Mouse (Mus musculus): ENCODE measurements around the gene Ttc39a. TPM values are rescaled to one million over a fixed set of nuclear protein-coding genes. Genes with fewer than 3 reads are reported as not detected.

The Ttc39a gene
- polyA plus RNA-seq, 1 experiment from 2014 or later, result 4.8 TPM

DNA sequence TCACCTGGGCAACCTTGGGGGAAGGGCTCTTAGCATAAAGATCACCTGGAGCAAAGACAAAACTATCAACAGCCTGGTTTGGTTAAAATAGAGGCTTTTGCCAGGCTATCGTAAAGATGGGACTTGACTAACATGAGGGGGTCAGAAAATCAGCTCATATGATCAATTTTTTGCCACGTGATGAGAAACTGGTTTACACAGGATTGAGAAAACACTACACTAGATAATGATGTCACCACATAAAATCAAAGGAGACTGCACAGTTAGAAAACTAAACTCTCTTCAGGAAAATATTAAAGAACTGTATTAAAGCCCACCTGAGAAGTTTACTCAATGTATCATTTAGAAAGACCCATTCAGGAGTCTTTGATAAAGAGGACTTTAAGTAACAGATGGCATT, 68.7 kb downstream of the Ttc39a start:
- 0 out of 2 replicates have a peak overlapping the region, but pooled peaks have one; percentile 19 for H3K9ac ChIP-seq (replicated peaks; ENCODE audit: low read length)

DNA sequence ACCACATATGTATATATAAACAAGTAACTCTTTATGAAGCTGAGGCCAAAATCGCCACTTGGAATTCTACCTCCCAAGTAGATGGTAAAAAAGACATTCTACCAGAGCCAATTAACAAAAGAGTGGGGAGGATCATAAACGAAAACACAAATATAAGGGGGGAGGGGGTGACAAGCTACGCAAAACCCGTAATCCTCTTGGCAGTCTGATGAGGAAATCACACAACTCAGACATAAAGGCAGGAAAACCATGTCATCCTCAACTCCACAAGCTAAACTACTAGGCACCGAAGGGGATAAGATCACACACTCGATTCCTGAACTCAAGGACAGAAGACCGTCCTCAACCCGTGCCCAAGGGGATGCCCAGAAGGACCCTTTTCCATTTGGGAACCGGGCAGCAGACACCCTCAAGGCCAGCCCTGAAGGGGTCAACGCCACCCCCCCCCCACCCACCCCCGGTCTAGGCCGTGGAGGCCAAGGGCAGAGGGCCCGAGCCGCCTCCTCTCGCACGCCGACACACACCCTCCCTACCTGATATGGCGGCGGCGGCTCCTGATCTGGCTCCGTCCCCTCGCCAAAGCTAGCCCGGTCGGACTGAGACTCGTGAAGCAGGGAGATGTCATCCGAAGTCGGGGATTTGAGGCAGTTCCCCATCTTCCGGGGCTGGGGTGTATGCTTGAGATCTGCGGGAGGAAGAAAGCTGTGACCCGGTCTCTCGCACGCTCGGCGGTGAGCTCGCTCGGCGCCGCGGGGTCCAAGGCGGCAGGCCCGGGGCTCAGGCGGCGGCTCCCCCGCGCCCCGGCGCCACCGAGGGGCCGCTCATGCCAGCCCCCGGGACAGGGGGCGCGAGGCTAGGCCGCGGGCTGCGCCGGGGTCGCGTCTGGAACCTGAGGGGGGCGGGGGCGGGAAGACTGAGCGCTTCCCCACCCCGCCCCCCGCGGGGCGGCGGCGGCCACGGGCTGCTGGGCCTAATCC, 69.4 kb downstream of the Ttc39a start:
- no peaks in the 10 kb centered on the region for H3K27me3 ChIP-seq (ENCODE audit: insufficient read depth, low read length)
- H3K4me2 ChIP-seq (replicated peaks; ENCODE audit: low read depth, low read length), result peak overlapping the region; percentile 75
- under 1% methylated on average over 59 of the region's 68 CpGs for WGBS
- ATAC-seq (ENCODE audit: low FRiP score, low TSS enrichment), result peak; percentile 68
- no peaks in the 10 kb centered on the region for H3K9me3 ChIP-seq (ENCODE audit: low read length)
- peak overlapping the region; percentile 96 for H3K27ac ChIP-seq (ENCODE audit: low read length)
- peak overlapping the region; percentile 98 for H3K9ac ChIP-seq (replicated peaks; ENCODE audit: low read length)
- peak overlapping the region; percentile 96 for H3K4me3 ChIP-seq (ENCODE audit: low read length)
- peaks cover 9% of the 10 kb centered on the region for H3K4me1 ChIP-seq (ENCODE audit: insufficient read depth, low read length)
- H3K36me3 ChIP-seq (ENCODE audit: insufficient read depth, low read length), result 0 out of 2 replicates have a peak, but pooled peaks cover 5% of the 10 kb centered on the region

More for the DNA sequence above, 68.7 kb downstream of the Ttc39a start:
- Histone ChIP-seq H3K27me3 (ENCODE audit: insufficient read depth, low read length) (no peaks in the 10 kb centered on the region), H3K36me3 (ENCODE audit: insufficient read depth, low read length) (0 out of 2 replicates have a peak, but pooled peaks cover 5% of the 10 kb centered on the region), H3K4me2 (replicated peaks; ENCODE audit: low read depth, low read length) (peak overlapping the region; percentile 75), H3K9me3 (ENCODE audit: low read length) (no peaks in the 10 kb centered on the region), H3K4me1 (ENCODE audit: insufficient read depth, low read length) (peaks cover 9% of the 10 kb centered on the region), H3K27ac (ENCODE audit: low read length) (no peak overlapping the region), H3K4me3 (ENCODE audit: low read length) (peak overlapping the region; percentile 96)
- 47% methylated on average over 2 of the region's 2 CpGs for WGBS
- ATAC-seq (ENCODE audit: low FRiP score, low TSS enrichment), result no peak

DNA sequence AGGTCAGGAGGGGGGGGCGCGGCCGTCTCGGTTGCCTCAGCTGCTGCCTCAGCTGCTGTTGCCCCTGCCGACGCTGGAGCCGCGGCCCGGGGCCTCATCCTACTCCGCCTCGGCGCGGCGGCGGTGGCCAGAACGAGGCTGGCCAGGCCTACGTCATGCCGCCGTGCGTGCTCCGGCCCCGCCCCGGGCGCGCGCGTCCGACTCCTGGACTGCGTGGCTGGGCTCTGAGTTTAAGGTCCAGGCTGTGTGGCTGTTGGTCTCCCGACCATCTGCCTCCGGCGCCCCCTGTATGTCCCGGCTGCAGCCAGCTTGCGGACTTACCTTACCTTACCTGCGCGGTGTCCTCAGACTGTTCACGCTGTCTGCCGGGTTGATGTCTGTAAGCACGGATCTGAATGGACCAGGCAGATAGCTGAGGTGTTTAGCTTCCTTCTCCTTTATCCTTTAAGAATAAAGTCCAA, 70.2 kb downstream of the Ttc39a start:
- under 1% methylated on average over 38 of the region's 39 CpGs for WGBS
- ATAC-seq (ENCODE audit: low FRiP score, low TSS enrichment), result peak; percentile 100
- H3K4me2 ChIP-seq (replicated peaks; ENCODE audit: low read depth, low read length), result peak overlapping the region; percentile 75
- peak overlapping the region; percentile 96 for H3K4me3 ChIP-seq (ENCODE audit: low read length)
- H3K27me3 ChIP-seq (ENCODE audit: insufficient read depth, low read length), result no peaks in the 10 kb centered on the region
- peak overlapping the region; percentile 96 for H3K27ac ChIP-seq (ENCODE audit: low read length)
- H3K9me3 ChIP-seq (ENCODE audit: low read length), result no peaks in the 10 kb centered on the region
- H3K36me3 ChIP-seq (ENCODE audit: insufficient read depth, low read length), result 0 out of 2 replicates have a peak, but pooled peaks cover 5% of the 10 kb centered on the region
- H3K9ac ChIP-seq (replicated peaks; ENCODE audit: low read length), result peak overlapping the region; percentile 98
- peaks cover 9% of the 10 kb centered on the region for H3K4me1 ChIP-seq (ENCODE audit: insufficient read depth, low read length)

DNA sequence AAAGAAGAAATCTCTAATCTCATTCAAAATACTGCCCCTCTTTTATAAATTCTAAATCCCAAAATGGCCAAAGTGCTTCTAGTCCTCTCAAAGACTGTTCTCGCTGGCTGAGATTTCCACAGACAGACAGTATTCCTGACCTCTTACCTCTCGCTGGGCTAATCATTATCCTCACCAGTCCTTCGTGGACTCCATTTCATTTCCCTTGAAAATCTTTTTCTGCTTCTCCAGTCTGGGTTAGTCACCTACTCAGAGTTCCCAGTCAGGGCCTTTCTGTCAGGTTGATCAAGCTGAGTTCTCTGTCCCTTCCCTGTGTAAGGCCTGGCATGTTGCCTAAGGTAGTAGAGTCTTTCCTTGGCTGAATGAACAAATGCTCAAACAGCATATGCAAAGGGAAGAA, 71.0 kb downstream of the Ttc39a start:
- Histone ChIP-seq H3K9ac (replicated peaks; ENCODE audit: low read length) (no peak overlapping the region), H3K4me2 (replicated peaks; ENCODE audit: low read depth, low read length) (no peak overlapping the region), H3K4me1 (ENCODE audit: insufficient read depth, low read length) (peaks cover 9% of the 10 kb centered on the region), H3K27ac (ENCODE audit: low read length) (no peak overlapping the region), H3K4me3 (ENCODE audit: low read length) (no peak overlapping the region), H3K27me3 (ENCODE audit: insufficient read depth, low read length) (no peaks in the 10 kb centered on the region), H3K36me3 (ENCODE audit: insufficient read depth, low read length) (0 out of 2 replicates have a peak, but pooled peaks cover 2% of the 10 kb centered on the region), H3K9me3 (ENCODE audit: low read length) (no peaks in the 10 kb centered on the region)
- ATAC-seq (ENCODE audit: low FRiP score, low TSS enrichment), result no peak
- 92% methylated on average over 3 of the region's 3 CpGs for WGBS

DNA sequence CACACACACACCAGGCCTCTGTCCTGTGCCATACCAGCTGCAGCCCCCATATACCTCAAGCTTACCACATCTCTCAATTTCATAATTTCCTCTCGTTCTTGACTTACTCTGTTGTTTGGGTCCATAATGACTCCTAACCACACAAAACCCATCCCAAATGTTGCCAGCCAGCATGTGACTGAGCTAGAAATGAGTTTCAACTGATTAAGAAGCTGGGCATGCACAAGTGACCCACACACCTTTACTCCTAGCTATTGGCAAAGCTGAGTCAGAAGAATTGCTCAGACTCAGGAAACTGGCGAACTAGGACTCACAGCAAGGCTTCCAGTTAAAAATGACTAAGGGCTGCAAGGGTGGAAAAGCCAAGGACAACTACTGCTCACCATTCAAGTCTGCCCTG, 75.0 kb downstream of the Ttc39a start:
- Histone ChIP-seq H3K27me3 (ENCODE audit: insufficient read depth, low read length) (no peaks in the 10 kb centered on the region), H3K27ac (ENCODE audit: low read length) (no peak overlapping the region), H3K9me3 (ENCODE audit: low read length) (no peaks in the 10 kb centered on the region), H3K36me3 (ENCODE audit: insufficient read depth, low read length) (no peaks in the 10 kb centered on the region), H3K4me3 (ENCODE audit: low read length) (no peak overlapping the region), H3K4me2 (replicated peaks; ENCODE audit: low read depth, low read length) (no peak overlapping the region), H3K9ac (replicated peaks; ENCODE audit: low read length) (no peak overlapping the region), H3K4me1 (ENCODE audit: insufficient read depth, low read length) (no peaks in the 10 kb centered on the region)
- ATAC-seq (ENCODE audit: low FRiP score, low TSS enrichment), result no peak
- WGBS, result 95% methylated on average over 2 of the region's 2 CpGs

DNA sequence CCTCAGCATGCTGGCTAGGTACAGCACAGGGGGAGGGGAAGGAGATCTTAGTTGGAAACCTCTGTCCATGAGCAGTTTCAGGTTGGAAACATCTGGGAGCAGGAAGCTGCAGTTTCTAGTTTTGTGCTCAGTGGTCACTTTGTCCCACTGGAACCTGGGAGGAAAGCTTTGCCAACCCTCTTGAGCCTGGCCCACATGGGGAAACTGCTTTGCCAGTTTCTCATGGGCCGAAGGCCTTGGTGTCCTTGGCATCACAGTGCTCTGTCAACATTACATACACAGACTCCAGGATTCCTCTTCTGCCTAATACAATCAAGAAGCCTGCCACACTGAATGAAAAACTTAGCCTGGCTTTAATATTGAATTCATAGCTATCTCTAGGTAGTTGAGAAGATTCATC, 76.3 kb downstream of the Ttc39a start:
- ATAC-seq (ENCODE audit: low FRiP score, low TSS enrichment), result no peak
- H3K4me2 ChIP-seq (replicated peaks; ENCODE audit: low read depth, low read length), result no peak overlapping the region
- WGBS, result 88% methylated on average over 1 of the region's 1 CpGs
- no peaks in the 10 kb centered on the region for H3K4me1 ChIP-seq (ENCODE audit: insufficient read depth, low read length)
- H3K9ac ChIP-seq (replicated peaks; ENCODE audit: low read length), result no peak overlapping the region
- no peaks in the 10 kb centered on the region for H3K9me3 ChIP-seq (ENCODE audit: low read length)
- H3K36me3 ChIP-seq (ENCODE audit: insufficient read depth, low read length), result no peaks in the 10 kb centered on the region
- no peaks in the 10 kb centered on the region for H3K27me3 ChIP-seq (ENCODE audit: insufficient read depth, low read length)
- H3K27ac ChIP-seq (ENCODE audit: low read length), result no peak overlapping the region
- H3K4me3 ChIP-seq (ENCODE audit: low read length), result no peak overlapping the region

DNA sequence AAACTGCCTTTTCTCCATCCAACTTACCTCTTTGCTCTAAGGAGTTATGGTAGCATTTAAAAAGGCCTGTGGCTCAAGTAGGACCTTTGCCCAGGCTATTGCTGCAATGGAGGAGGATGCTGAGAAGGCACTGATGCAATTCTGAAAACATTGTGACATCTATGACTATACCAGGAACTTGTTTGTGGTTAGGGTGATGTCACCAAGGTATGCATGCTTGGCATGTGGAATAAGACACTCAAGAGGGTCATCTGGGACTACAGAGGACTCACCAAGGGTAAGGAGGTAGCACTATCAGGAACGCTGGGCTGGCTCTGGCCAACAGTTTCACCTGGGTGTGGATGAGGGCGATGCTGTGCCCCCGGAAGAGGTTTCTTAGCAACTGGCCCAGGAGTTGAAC, 78.2 kb downstream of the Ttc39a start, which contains the start of gene Rnf11:
Gene Rnf11 (minus strand): TSS at position 108 of the 400 bp plus-strand sequence.
- 76% methylated on average over 3 of the region's 3 CpGs for WGBS
- Histone ChIP-seq H3K4me1 (ENCODE audit: insufficient read depth, low read length) (no peaks in the 10 kb centered on the region), H3K27me3 (ENCODE audit: insufficient read depth, low read length) (no peaks in the 10 kb centered on the region), H3K9me3 (ENCODE audit: low read length) (no peaks in the 10 kb centered on the region), H3K27ac (ENCODE audit: low read length) (no peak within 1 kb of the TSS), H3K36me3 (ENCODE audit: insufficient read depth, low read length) (no peaks in the 10 kb centered on the region), H3K9ac (replicated peaks; ENCODE audit: low read length) (no peak within 1 kb of the TSS), H3K4me2 (replicated peaks; ENCODE audit: low read depth, low read length) (no peak within 1 kb of the TSS), H3K4me3 (ENCODE audit: low read length) (no peak within 1 kb of the TSS)
- ATAC-seq (ENCODE audit: low FRiP score, low TSS enrichment), result no peak

DNA sequence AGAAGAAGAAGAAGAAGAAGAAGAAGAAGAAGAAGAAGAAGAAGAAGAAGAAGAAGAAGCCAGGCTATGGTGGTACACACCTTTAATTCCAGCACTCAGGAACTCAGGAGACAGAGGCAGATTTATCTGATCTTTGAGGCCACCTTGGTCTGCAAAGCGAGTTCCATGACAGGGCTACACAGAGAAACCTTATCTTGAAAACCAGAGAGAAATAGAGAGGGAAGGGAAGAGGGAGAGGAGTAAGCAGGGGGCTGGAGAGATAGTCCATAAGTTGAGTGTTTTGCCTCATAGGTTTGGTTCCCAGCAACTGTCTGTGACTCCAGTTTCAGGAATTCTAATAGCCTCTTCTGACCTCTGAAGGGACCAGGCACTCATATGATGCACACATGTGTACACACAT, 82.4 kb downstream of the Ttc39a start:
- H3K27ac ChIP-seq (ENCODE audit: low read length), result no peak overlapping the region
- no peaks in the 10 kb centered on the region for H3K36me3 ChIP-seq (ENCODE audit: insufficient read depth, low read length)
- H3K27me3 ChIP-seq (ENCODE audit: insufficient read depth, low read length), result no peaks in the 10 kb centered on the region
- H3K9me3 ChIP-seq (ENCODE audit: low read length), result no peaks in the 10 kb centered on the region
- H3K9ac ChIP-seq (replicated peaks; ENCODE audit: low read length), result no peak overlapping the region
- H3K4me2 ChIP-seq (replicated peaks; ENCODE audit: low read depth, low read length), result no peak overlapping the region
- 70% methylated on average over 1 of the region's 1 CpGs for WGBS
- no peak overlapping the region for H3K4me3 ChIP-seq (ENCODE audit: low read length)
- H3K4me1 ChIP-seq (ENCODE audit: insufficient read depth, low read length), result no peaks in the 10 kb centered on the region
- no peak for ATAC-seq (ENCODE audit: low FRiP score, low TSS enrichment)

DNA sequence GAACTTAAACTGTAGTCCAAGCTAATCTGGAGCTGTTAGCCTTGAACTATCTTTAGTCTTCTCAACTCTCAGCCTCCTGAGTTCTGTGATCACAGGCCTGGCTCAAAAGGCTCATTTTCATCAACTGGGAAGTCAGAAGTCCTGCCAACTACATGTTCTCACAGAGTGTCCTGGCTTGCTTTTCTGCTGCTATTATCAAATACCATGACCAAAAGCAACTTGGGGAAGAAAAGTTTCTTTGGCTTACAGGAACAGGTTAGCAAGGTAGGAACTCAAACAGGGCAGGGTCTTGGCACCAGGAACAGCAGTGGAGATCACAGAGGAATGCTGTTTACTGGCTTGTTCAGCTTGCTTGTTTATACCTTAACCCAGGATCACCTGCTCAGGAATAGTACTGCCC, 87.2 kb downstream of the Ttc39a start:
- no peaks in the 10 kb centered on the region for H3K36me3 ChIP-seq (ENCODE audit: insufficient read depth, low read length)
- H3K27ac ChIP-seq (ENCODE audit: low read length), result no peak overlapping the region
- H3K9ac ChIP-seq (replicated peaks; ENCODE audit: low read length), result no peak overlapping the region
- no peaks in the 10 kb centered on the region for H3K4me1 ChIP-seq (ENCODE audit: insufficient read depth, low read length)
- no peak overlapping the region for H3K4me3 ChIP-seq (ENCODE audit: low read length)
- H3K9me3 ChIP-seq (ENCODE audit: low read length), result no peaks in the 10 kb centered on the region
- H3K4me2 ChIP-seq (replicated peaks; ENCODE audit: low read depth, low read length), result no peak overlapping the region
- no peaks in the 10 kb centered on the region for H3K27me3 ChIP-seq (ENCODE audit: insufficient read depth, low read length)
- ATAC-seq (ENCODE audit: low FRiP score, low TSS enrichment), result no peak
